Mouse (Mus musculus): ENCODE results near the gene Ces1a.
A peak's percentile ranks its signal among the peaks of the same experiment; 100 is the strongest.

The Ces1a gene

DNA sequence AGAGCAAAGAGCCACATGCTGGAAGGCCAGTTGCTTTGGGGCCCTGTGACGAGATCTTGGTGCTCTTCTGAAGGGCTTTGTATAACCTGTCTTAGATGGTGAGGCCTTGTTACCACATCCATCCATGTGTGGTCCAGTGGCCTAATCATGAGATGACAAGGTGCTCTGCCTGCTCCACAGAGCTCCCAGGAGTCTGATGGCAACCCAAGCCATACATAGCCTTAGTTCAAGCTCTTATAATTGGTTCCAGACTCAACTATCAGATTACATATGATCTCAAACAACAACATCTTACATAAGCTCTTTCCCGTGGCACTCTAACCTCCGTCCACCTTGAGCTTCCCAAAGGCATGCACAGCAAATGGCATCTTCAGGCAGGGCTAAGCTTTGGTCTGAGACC lies at the start of gene Ces1a:
Gene Ces1a, minus strand, starts transcription at position 101 of the 400 bp plus-strand sequence.
- DNase-seq, result no peak

GRCm38 (mm10) chr8:93095376-93095775 lies 47.4 kb upstream of the Ces1a start:
- DNase-seq, result peak in 1 of 2 experiments; percentile 26

DNA sequence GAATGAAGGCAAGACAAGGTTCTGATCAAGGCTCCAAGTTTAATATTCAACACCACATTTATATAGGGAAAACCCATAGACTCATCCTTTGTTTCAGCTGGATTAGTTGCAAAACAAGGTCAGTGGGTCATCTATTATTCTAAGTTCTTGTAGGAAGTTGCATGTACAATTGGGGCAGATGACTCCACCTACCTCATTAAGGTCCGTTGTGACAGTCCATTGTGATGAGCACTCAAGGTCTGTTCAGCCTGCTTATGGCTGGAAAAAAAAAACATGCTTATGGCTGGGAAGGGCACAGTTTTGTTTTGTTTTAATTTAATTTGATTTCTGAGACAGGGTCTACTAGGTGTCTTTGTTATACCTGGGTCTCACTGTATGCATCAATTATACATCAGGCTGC lies 43.3 kb upstream of the Ces1a start:
- no peak for DNase-seq

DNA sequence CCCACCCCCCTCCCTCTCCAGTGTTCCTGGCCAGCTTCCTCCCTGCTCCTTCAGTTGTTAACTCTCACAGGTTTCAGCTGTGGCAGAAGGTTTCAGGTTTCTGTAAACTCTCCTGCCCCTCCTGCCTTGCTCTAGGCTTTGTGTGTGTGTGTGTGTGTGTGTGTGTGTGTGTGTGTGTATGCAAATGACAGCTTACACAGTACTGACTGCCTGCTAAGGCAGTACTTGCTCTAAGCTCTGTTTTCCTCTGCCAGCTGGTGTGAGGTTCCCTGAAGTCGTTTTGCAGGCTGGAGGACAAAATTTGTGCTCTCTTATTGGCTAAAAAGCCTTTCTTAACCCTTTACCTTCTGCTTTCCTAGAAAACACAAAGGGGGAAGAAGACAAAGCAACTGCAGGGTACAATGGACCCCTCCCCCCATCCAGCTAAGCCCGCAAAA lies 40.7 kb upstream of the Ces1a start:
- DNase-seq, result peak in 1 of 2 experiments; percentile 22

DNA sequence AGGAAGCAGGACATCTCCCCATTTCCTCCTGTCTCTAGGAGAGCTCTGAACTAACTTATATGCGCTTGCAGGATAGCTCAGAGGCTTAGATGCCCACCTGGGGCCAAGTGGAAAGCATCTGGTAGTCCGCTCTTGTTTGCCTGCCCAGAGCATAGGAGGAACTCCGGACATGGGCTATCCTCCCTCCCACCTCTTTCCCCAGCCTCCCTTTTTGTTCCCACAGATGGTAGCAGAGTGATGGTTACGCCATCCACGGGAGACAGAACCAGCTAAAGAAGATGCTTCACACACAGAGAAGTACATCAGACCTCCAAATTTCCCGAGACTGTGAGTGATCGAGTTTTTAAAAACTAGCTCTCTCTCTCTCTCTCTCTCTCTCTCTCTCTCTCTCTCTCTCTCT lies 40.2 kb upstream of the Ces1a start:
- no peak for DNase-seq

GRCm38 (mm10) chr8:93079887-93080286 lies 31.9 kb upstream of the Ces1a start, which contains the start of gene Ces1b:
Gene Ces1b, minus strand, starts transcription at chr8:93080017.
- no peak for DNase-seq

- no peak for DNase-seq
Observed at GRCm38 (mm10) chr8:93075251-93075650, 27.3 kb upstream of the Ces1a start.

GRCm38 (mm10) chr8:93063416-93064117 lies 15.6 kb upstream of the Ces1a start:
- DNase-seq, result no peak

DNA sequence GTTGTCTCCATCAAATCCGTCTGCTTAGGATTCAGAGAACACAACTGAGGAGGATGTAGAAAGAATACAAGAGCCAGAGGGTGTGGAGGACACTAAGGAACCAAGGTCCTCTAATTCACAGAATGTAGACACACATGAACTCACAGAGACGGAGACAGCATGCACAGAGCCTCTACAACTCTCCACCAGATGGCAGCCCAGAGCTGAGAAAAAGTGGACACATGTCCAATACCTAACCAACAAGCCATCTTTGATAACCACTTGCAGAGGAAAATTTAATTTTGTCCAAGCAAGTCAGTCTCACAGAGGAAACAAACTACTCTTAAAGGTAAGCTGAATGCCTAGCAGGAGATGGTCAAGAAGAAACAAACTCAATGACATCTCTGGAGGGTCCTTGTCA lies 11.2 kb upstream of the Ces1a start:
- DNase-seq, result peak; percentile 37 to 62

- no peak for DNase-seq
Observed at GRCm38 (mm10) chr8:93055238-93055637, 7.2 kb upstream of the Ces1a start.

- DNase-seq, result no peak
Observed at GRCm38 (mm10) chr8:93048510-93049416, 771 bp upstream of the Ces1a start.

GRCm38 (mm10) chr8:93043083-93043482 lies 4.9 kb downstream of the Ces1a start:
- no peak for DNase-seq

DNA sequence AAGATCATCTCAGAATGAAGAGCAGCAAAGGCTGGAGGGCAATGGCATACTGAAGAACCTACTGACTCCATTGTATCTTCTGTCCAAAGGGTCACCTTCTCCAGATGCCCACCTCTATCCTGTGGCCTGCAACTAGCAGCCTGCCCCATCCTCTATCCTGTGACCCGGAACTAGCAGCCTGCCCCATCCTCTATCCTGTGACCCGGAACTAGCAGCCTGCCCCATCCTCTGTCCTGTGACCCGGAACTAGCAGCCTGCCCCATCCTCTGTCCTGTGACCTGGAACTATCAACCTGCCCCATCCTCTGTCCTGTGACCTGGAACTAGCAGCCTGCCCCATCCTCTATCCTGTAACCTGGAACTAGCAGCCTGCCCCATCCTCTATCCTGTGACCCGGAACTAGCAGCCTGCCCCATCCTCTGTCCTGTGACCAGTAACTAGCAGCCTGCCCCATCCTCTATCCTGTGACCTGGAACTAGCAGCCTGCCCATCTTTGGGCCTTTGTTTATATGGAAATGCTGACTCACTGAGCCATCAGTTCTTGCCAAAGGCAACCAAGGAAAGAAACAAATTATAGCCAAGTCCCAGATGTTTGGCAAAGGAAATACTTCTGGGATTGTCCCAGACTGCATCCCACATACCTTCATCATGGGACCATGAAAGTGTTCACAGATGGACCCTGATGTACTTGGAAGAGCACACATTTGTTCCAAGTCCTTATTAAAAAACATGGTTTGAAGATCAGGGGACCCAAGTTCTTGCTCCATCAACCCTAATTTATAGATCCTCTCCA lies 7.0 kb downstream of the Ces1a start:
- DNase-seq, result no peak

GRCm38 (mm10) chr8:93040256-93040655 lies 7.7 kb downstream of the Ces1a start:
- DNase-seq, result no peak

DNA sequence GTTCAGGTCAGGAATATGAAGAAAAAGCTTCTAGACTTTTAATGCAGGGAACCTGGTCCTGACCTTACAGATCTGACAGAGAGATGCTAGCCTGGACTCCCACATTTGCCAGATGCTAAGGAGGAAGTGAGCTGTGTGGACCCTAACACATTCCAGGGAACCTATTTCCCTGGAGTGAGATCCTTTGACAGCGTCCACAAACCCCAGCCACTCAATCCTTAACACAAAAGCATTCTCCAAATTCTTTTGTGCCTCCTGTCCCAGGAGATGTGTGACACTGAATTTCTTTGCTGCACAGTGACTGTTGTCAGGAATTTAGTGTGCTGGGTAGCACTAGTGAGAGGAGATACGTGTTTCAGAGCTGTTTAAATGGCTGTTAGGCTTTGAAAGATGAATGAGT lies 9.2 kb downstream of the Ces1a start:
- DNase-seq, result no peak

DNA sequence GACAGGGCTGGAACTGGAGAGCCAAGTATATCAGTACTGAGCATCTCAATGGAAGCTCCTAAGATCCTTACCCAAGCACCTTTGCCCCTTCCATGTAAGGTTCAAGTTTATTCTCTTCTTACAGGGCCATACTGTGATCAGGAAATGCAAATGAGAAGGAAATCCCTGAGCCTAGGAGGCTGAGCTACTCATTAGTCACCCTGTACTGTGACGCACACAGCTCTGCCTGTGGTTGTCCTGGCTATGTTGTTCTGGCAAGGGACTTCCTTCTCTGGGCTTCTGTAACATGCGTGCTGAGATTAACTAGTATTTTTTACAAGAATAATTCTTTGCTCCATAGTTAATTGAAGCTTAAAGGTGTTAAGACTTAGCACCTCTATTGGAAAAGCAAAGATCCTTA lies 17.3 kb downstream of the Ces1a start:
- DNase-seq, result no peak

DNA sequence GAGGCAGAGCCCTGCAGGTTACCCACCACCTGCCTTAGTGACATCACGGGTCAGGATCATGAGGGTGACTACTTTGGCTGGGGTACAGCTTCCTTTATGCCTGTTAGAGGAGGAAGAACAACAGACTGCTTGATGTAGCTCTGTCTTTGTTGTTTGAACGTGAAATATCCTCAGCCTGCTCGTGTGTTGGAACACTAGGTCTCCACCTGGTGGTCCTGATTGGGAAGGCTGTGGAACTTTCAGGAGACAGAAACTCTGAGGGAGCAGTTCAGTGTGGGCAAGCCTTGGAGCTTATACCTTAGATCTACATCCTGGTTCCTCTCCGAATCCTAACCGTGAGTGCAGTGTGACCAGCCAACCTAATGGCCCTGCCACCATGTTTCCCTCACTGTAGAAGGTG lies 26.3 kb downstream of the Ces1a start:
- no peak for DNase-seq

DNA sequence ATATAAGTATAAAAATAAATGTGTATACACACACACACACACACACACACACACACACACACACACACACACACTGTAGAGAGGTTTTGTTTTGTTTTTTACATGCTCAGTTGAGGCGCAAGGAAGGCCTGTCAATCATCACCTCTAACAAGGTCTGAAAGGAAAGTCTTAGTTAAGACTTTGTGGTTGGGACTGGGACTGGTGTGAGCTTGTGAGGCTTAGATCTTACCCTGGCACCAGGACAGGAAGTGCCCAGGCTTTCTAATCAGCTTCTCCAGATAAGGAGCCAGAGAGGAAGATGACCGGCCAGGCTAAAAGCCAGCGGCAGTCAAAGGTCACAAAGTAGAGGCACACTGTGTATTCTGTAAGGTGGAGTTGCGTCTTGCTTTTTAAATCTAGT lies 33.7 kb downstream of the Ces1a start:
- no peak for DNase-seq

GRCm38 (mm10) chr8:93012226-93012625 lies 35.8 kb downstream of the Ces1a start:
- no peak for DNase-seq

DNA sequence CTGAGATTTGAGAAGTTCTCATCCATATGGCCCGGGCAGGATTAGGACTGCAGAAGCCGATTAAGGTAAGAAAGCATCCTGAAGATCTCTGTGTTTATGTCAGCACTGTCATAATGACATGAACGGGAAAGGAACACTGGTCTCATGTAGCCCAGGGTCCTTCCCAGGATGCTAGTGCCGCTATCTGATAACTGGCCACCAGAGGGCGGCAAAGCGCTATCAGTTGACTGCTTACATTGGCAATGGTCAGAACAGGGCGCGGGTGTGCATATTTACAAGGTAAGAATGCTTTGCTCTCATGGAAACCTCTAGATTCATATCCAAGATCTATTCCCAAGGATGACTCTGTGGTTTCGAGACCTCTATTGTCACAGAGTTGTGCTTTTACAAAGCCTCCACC lies 36.6 kb downstream of the Ces1a start:
- peak; percentile 74 to 84 for DNase-seq

DNA sequence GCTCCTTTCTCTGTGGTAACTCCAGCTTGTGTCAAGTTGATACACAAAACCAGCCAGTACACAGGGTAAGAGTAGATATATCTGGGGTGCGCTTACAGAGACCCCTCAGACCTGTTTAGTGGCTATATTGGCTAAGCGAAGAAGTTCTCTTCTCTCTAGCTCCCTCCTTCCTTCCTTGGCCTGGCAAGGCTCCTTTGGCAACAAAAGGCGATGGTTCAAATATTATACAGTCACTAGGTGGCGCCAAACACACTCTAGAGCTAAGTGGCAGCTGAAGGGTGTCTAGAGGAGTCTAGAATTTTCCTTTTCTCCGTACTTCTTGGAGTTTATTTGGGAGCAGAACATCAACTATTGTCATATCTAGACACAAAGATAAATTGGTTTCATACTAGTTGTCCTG lies 37.7 kb downstream of the Ces1a start:
- peak in 1 of 2 experiments; percentile 57 for DNase-seq

DNA sequence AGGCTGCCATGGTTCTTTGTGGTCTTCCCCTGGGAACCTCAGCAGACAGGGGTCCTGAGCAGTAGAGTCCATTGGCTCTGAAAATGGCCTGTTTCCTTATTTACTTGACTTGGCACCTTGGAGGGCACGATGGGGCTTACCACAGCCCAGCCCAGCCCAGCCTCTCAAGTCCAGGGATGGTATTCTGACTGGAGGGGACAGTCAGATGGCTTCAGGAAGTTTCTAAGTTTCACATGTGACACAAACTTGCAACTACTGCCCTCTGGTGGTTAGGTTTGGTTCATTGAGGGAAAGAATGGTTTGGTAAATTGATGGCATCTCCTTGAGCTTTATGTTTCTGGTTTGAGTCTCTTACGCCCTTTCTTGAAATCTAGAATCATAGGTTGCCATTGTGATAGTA lies 49.4 kb downstream of the Ces1a start:
- DNase-seq, result peak in 1 of 2 experiments; percentile 62

GRCm38 (mm10) chr8:92996840-92997239 lies 51.2 kb downstream of the Ces1a start:
- DNase-seq, result peak; percentile 46 to 62
